Mouse (Mus musculus): ENCODE measurements around the gene Igsf11.

Igsf11 gene

GRCm38 (mm10) chr16:38982508-38983236 lies 90.2 kb downstream of the Igsf11 start:
- 43% methylated on average over 12 of the region's 12 CpGs for WGBS

DNA sequence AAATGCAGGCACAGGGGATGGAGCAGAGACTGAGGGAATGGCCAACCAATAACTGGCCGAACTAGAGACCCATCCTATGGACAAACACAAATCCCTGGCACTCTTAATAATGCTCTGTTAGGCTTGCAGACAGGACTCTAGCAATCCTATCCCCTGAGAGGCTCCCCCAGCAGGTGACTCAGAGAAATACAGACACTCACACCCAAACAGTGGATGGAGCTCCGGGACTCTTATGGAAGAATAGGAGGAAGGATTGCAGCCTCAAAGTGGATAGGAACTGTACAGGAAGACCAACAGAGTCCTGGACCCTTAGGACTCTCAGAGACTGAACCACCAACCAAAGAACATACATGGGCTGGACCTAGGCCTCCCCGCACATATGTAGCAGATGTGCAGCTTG lies 91.4 kb downstream of the Igsf11 start:
- WGBS: 71% methylated on average over 3 of the region's 3 CpGs

GRCm38 (mm10) chr16:38985411-38985810 lies 92.9 kb downstream of the Igsf11 start:
- 55% methylated on average over 3 of the region's 3 CpGs for WGBS

GRCm38 (mm10) chr16:38986410-38986809 lies 93.9 kb downstream of the Igsf11 start:
- 80% methylated on average over 2 of the region's 2 CpGs for WGBS

- WGBS: 71% methylated on average over 7 of the region's 7 CpGs
These were observed 101.2 kb downstream of the Igsf11 start for GRCm38 (mm10) chr16:38993711-38994110.

DNA sequence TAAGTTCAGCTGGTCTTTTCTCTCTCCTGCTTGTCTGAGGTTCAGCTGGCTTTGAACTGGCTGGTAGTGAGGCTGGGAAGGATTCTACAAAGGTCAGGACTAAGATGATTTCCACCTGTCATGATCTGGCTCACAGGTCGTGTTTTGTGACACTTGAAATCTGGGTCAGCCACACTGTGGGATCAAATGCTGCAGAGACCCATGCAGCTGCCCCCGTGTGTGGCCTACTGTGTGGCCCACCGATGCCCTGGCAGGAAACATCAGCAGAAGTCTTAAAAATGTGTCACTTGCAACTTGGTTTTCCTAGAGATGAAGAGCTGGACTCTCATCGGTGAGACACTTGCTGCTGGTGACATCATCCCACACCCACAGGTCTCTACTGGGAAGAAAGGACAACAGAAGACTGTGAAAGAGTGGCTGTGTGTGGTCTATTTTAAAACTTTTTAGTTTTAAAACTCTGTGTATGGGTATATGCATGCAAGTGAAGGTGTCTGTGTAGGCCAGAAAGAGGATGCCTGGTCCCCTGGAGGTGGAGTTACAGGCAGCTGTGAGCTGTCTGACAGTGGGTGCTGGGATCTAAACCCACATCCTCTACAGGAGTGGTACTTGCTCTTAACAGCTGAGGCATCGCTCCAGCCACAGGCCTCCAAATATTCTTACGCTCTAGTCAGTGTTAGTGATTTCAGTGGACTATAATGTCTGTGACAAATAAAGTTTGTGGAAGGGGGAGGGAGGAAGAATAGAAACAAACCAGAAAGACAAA lies 106.2 kb downstream of the Igsf11 start:
- 64% methylated on average over 6 of the region's 6 CpGs for WGBS

DNA sequence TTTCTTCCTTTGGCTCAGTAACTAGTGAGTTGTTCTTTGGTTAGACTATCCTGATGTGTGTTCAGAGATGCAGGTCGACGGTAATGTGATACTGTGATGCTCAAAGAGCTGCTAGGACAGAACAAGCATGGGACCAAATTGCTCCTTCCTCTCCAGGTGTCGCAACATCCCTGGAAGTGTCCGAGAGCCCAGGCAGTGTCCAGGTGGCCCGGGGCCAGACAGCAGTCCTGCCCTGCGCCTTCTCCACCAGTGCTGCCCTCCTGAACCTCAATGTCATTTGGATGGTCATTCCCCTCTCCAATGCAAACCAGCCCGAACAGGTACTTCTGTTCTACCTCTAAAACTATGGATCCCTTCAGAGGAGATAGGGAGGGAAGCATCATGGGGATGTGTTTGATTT lies 114.5 kb downstream of the Igsf11 start:
- WGBS: 96% methylated on average over 7 of the region's 7 CpGs

GRCm38 (mm10) chr16:39019449-39019848 lies 127.0 kb downstream of the Igsf11 start:
- 44% methylated on average over 2 of the region's 2 CpGs for WGBS

- 74% methylated on average over 8 of the region's 8 CpGs for WGBS
These were observed 133.7 kb downstream of the Igsf11 start for GRCm38 (mm10) chr16:39025989-39026736.

GRCm38 (mm10) chr16:39031350-39031749 lies 138.9 kb downstream of the Igsf11 start:
- WGBS: 85% methylated on average over 2 of the region's 2 CpGs

DNA sequence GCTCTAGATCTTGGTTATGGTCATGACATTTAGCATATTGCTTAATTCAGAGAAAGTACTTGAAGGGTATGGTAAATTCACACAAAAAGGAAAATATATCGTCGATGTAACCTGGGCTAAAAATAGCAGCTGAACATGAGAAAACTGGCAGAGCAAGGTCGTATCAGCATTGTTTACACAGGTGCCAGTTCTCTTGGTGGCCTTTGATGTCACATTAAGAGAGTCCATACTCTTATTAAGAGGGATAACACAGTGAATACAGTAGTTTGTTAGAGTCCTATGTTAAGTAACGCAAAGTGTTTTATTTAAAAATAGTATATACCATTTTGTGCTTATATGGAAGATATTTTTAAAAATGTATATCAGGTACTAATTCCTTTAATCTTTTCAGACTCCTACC lies 144.8 kb downstream of the Igsf11 start:
- WGBS: 70% methylated on average over 4 of the region's 4 CpGs

- WGBS: 49% methylated on average over 5 of the region's 5 CpGs
These were observed 151.9 kb downstream of the Igsf11 start for GRCm38 (mm10) chr16:39044381-39044780.

GRCm38 (mm10) chr16:39048889-39049288 lies 156.4 kb downstream of the Igsf11 start:
- WGBS: 2% methylated on average over 4 of the region's 4 CpGs

- WGBS: 0% methylated on average over 2 of the region's 2 CpGs
These were observed 160.5 kb downstream of the Igsf11 start for GRCm38 (mm10) chr16:39052971-39053370.

GRCm38 (mm10) chr16:39053779-39054178 lies 161.3 kb downstream of the Igsf11 start:
- 78% methylated on average over 2 of the region's 2 CpGs for WGBS

DNA sequence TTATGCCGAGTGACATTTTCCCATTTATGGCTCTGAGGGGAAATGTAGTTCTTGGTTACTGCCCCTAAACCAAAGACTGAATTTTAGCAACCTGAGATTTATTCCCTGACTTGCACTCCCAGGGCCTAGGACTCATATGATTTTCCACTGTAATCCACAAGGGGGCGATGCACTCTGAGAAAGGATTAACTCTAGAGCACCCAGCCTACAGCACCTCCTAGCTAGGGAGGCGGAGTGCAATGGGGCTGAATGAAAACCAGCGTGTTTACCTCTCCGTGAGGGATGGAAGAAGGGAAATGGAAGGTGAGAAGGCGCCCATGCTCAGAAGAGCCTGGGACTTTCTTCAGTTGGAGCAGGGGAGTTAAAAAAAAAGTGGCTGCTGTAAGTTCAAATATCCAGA lies 163.6 kb downstream of the Igsf11 start:
- 33% methylated on average over 6 of the region's 6 CpGs for WGBS

DNA sequence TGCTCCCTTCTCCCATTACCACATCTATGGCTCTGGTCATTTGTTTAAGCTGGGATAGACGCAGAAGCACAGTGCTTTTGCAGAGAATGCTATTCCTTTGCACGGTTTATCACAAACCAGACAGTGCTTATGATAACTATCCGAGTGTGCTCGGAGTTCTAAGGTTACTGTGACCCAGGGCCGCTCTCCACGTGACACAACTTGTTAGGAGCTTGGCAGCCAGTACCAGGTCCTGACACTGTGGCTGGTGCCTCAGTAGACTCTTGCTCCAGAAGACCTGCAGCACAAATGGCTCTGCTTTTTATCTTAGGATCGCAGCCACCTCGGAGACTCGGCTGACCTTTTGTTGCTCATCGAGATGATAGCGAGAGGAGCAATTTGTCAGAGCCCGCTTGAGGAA lies 164.5 kb downstream of the Igsf11 start:
- 83% methylated on average over 12 of the region's 12 CpGs for WGBS

GRCm38 (mm10) chr16:39058869-39059268 lies 166.4 kb downstream of the Igsf11 start:
- 100% methylated on average over 2 of the region's 2 CpGs for WGBS

DNA sequence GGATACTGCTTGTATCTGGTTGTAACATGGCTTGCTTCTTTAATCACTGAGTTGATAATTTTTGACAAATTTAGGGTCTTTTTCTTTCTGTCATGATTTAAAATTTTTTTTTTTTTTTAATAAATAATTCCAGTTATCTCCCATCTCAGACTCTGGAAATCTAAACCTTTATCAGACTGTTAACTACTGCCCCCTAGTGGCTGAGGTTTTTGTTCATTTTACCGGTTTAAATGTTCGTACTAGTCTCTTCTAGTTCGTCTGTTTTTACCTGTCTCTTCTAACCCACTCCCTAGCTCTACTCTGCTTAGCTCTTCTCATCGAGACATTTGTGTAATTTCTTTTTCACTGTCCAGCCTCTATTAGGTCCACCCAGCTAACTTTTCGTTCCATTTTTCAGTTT lies 170.1 kb downstream of the Igsf11 start:
- WGBS: 31% methylated on average over 5 of the region's 5 CpGs

DNA sequence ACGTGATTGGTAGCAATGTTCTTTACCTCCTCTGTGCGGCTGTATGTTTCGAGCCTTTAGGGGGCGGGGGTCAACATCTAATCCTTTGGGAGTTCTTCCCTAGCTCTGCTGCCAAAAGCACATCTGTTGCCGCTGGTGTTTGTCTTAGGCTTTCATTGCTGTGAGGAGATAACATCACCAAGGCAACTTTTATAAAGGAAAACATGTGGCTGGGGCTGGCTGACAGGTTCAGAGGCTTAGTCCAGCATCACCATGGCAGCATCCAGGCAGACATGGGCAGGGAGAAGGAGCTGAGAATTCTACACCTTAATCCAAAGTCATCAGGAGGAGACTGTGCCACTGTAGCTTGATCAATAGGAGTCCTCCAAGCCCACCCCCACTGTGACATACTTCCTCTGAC lies 173.1 kb downstream of the Igsf11 start:
- 71% methylated on average over 5 of the region's 5 CpGs for WGBS

DNA sequence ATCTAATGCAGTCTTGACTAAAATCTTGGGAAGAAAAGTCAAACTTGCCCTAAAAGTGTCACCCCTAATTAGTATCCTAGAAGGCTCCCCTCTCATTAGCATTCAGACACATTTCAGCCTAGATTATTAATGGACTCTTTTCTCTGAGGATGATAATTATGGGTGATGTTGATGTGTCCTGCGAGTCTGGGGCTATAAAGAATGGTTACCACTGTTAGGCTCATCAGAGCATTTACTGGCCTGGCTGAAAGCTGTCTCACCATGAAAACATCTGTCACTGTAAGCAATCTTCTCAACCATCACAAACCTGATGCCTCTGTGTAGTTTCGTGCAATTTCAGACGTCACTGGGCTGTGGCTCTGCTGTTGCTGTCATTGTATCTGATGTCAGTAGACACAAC lies 179.0 kb downstream of the Igsf11 start:
- 57% methylated on average over 3 of the region's 3 CpGs for WGBS

Data from cerebral cortex, adult 2 months (tissue).